Mouse (Mus musculus) right cerebral cortex, postnatal 10 days (tissue): Measurements from ENCODE around the gene Lsamp.

Experiments
- DNase-seq, 2 experiments: peaks; one replicate each; pipeline ENCODE4 v3.0.0; 2021; ENCODE audit warnings: low spot score in 2 of 2

Gene Lsamp

GRCm38 (mm10) chr16:39984205-39984634 is at the start of gene Lsamp:
Lsamp (plus strand) TSS chr16:39984361.
- peak; percentile 91 to 92 for DNase-seq

DNA sequence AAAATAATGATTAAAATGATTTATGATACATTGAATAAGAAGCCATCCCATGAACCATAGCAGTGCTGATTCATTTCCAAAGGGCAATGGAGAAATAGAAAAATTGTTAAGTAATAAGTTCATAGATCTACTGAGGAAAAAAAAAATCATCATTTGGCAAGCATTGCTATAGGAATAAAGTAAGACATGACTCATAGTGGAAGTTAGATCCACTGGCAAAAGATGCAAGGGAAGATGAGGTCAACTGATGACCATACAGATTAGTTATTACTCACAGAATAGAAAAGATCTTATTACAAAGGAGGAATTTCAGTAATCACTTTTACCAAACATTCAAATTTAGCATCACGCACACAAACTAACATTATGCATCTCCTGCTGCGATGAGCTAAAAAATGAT is 26.5 kb upstream of the Lsamp start:
- DNase-seq = no peak

DNA sequence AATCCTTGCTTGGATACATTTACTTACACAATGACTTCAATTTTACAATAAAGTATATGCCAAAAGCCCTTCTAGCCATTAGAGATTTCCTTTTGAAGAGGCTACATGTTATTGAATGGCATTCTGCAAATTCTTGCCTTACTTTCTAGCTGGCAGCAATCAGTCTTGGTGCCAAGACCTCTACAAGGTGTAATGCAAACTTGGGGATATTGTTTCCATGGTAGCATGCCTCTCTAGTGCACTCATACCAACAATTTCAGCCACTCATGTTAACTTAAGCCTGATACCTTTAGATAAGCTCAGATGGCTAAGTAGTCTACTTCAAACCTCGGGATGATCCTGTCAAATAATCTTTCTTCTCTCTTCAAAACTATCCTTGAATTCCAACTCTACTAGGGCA is 11.4 kb upstream of the Lsamp start:
- no peak for DNase-seq

DNA sequence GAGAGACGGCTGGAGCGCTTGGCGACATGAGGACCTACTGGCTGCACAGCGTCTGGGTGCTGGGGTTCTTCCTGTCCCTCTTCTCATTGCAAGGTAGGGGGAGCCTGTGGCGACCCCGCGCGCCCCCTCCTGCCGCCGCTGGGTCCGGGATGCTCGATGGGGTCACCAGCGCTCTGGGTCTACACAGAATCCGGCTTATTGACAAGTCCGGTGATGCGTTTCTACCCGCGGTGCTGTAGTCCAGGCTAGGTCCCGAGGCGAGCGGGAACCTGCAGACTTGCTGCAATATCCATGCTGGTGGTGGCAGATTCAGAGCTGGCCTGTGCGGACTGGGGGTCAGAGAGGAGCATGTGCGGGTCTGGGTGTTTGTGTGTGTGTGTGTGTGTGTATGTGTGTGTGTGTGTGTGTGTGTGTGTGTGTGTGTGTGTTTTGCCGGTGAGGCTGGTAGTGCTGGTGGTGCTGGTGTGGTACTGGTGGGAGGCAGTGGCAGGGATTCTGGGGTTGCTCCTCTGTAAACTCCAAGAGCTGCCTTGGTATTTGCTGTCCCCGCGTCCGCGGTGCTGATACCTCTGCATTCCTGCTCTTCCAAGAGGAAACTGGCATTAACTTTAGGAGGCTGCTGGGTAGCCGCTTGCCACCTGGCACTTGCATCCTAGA is 602 bp downstream of the Lsamp start:
- peak; percentile 49 to 58 for DNase-seq

GRCm38 (mm10) chr16:39988466-39988865 is 4.3 kb downstream of the Lsamp start:
- DNase-seq = peak; percentile 37 to 45

DNA sequence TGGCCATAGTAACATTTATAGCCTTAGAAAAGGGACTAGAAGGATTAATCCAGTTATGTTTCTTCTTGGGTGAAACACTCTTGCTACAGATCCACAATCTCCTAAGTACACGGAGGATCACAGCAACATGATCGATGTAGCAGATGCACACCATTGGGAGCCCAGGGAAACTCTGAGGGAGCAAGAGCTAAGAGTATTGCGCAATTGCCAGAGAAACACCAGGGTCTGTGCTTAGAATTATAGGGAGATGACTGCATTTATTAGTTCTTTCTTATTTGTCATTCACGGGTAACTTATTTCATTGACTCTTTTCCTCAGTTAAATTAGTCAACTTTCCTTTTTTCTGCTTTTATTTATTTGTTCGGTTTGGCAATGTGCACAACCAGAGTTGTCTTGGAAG is 10.7 kb downstream of the Lsamp start:
- DNase-seq = no peak

DNA sequence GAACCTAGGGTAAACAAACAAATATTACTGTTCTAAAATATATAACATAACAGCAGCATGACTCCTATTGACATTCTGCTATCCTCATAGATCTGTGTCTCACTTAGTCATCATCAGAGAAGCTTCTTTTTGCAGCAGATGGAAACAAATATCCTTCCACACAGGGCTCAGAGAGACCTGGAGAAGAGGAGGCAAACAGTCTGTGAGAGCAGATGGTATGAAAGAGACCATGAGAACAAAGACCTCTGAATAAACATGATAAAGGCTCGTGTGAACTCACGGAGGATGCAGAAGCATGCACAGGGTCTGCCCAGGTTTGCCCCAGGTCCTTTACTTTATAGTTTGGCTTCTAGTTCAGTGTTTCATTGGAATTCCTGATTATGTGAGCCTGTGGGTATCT is 24.6 kb downstream of the Lsamp start:
- no peak for DNase-seq

DNA sequence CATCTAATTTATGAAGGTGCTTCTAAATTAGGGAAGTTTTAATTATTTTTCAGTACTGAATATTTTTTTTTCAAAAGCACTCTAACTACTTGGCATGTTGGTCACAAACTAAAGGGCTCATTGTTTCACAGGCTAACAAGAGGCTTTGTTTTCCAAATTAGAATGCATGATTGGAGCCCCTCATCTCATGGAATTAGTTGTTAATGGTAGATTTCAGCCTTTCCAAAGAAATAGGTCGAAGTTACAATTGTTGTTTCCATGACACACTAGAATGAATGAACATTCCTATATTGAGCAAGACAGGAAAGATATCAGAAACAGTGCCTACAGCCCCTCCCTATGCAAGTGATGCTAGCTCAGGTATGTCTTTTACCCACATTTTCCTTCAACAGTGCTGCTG is 26.9 kb downstream of the Lsamp start:
- no peak for DNase-seq

DNA sequence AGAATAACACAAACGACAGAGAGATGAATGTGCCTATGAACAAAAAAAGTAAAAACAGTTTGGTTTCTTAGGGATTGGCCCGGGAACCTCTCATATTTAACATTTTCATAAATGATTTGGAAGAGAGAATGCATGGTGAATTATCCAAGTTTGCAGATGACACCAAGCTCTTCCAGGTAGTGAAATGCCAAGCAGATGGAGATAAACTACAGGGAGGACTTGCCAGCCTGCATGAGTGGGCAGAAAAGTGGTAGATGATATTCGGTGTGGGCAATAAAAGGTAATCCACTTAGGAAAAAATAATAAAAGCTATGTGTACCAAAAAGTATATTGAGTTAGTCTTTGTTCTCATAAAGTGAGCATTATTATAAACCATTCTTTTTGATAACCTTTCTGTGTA is 38.5 kb downstream of the Lsamp start:
- no peak for DNase-seq

DNA sequence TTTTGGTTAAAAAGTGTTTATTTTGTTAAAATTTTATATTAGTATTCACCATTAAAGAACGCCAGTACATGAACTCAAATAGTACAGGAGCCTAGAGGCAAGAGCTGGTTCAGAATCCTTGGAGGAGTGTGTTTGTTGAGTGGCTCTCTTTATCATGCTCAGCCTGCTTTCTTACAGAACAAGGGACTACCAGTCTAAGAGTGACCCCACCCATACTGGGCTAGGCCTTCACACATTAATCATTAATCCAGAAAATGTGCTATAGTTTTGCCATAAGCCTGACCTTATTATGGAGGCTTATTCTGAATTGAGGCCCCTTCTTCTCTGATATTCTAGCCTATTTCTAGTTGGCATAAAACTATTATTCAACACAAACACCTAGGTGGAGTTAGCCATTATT is 52.6 kb downstream of the Lsamp start:
- DNase-seq = no peak

DNA sequence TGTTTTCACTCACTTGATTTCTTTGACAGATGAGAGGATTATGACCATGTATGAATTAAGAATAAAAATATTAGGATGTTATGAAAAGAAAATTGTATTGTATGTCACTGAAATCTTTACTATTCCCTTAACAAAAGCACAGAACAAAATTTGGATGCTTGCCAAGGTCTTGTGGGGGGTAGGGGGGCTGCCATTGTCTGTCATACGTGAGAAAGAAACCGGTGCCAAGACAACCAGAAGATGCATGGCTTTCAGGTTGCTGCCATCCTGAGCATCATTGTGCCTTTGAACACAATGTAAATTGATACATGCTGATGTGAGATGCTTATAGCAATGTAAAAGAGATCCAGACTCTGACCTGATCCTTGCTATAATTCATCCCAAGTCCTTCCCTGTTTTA is 75.4 kb downstream of the Lsamp start:
- DNase-seq = no peak

GRCm38 (mm10) chr16:40059968-40060367 is 75.8 kb downstream of the Lsamp start:
- no peak for DNase-seq

- no peak for DNase-seq
Observed at GRCm38 (mm10) chr16:40060491-40060890, 76.3 kb downstream of the Lsamp start.

DNA sequence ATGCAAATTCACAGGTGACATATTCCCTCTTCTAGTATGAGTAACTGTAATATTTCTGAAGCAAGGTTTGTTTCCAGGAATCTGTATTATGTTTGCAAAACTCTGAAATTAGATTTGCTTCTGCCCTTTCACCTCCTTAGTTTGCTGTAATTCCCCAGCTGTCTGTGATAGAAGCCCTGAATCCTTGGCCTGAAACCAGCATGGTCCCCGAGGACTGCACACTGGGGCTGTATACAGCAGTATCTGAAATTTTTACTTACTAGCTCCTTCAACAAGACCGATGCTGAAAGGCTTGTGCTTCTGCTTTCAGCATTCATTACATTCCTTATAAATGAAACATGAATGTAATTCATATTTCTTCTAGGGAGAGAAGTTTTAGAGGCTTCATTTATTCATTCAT is 91.4 kb downstream of the Lsamp start:
- DNase-seq = no peak

GRCm38 (mm10) chr16:40080224-40080623 is 96.1 kb downstream of the Lsamp start:
- DNase-seq = no peak

GRCm38 (mm10) chr16:40104329-40104728 is 120.2 kb downstream of the Lsamp start:
- DNase-seq = no peak

GRCm38 (mm10) chr16:40182918-40183317 is 198.8 kb downstream of the Lsamp start:
- no peak for DNase-seq

- no peak for DNase-seq
Observed at GRCm38 (mm10) chr16:40187987-40188590, 203.9 kb downstream of the Lsamp start.

DNA sequence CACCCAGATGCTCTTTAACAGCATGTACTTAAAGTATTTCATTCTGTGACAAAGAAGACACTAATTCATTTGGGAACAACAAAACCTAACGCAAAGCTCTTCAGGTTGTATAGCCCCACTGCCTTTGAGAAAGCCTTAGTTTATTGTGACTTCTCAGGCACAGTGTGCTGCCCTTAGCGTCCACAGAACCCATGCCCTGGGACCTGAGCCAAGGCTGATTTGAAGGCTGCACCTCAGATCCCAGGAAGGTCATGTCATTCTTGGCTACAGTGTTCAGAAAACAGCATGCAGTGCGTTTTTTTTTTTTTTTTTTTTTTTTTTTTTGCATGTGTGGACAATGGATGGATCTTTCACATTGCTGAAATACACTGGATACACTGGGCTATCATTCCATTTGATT is 210.2 kb downstream of the Lsamp start:
- DNase-seq = no peak

- no peak for DNase-seq
Observed at GRCm38 (mm10) chr16:40194839-40195238, 210.7 kb downstream of the Lsamp start.

- DNase-seq = peak; percentile 36 to 41
Observed at GRCm38 (mm10) chr16:40228627-40229026, 244.5 kb downstream of the Lsamp start.

GRCm38 (mm10) chr16:40233066-40233465 is 248.9 kb downstream of the Lsamp start:
- no peak for DNase-seq

- DNase-seq = peak; percentile 29 to 52
Observed at GRCm38 (mm10) chr16:40234151-40234895, 250.2 kb downstream of the Lsamp start.
